Mouse (Mus musculus): ENCODE data around the gene Pdf. TPM values are rescaled to one million over a fixed set of nuclear protein-coding genes. Genes with fewer than 3 reads are reported as not detected.
A peak's percentile ranks its signal among the peaks of the same experiment; 100 is the strongest.

The Pdf gene
- 56.0 and 59.8 TPM in 2 replicates for polyA plus RNA-seq (2015; fragmentation: Nextera tagmentation; extraction: Ambion mirVana)

- peak within 1 kb of the TSS; percentile 85 for H3K4me2 ChIP-seq (replicated peaks; ENCODE audit: low read depth, low read length)
- H3K4me1 ChIP-seq (ENCODE audit: insufficient read depth, low read length) = peaks cover 6% of the 10 kb centered on the region
- H3K4me3 ChIP-seq (ENCODE audit: low read length) = peak within 1 kb of the TSS; percentile 86
- WGBS = under 1% methylated on average over 85 of the region's 87 CpGs
- H3K36me3 ChIP-seq (ENCODE audit: insufficient read depth, low read length) = peaks cover 73% of the 10 kb centered on the region
- H3K9ac ChIP-seq (replicated peaks; ENCODE audit: low read length) = peak within 1 kb of the TSS; percentile 89
- H3K27me3 ChIP-seq (ENCODE audit: insufficient read depth, low read length) = no peaks in the 10 kb centered on the region
- H3K9me3 ChIP-seq (ENCODE audit: low read length) = peaks cover 3% of the 10 kb centered on the region; the same call in 1 of the 2 replicates
- peak; percentile 87 for ATAC-seq (ENCODE audit: low FRiP score, low TSS enrichment)
- peak within 1 kb of the TSS; percentile 93 for H3K27ac ChIP-seq (ENCODE audit: low read length)
These were observed at the start of gene Pdf for GRCm38 (mm10) chr8:107048061-107048941. Gene Pdf, minus strand, starts transcription at chr8:107048614.

- no peaks in the 10 kb centered on the region for H3K9me3 ChIP-seq (ENCODE audit: low read length)
- peak; percentile 95 for ATAC-seq (ENCODE audit: low FRiP score, low TSS enrichment)
- H3K4me1 ChIP-seq (ENCODE audit: insufficient read depth, low read length) = peaks cover 20% of the 10 kb centered on the region; the same call in 1 of the 2 replicates
- no peaks in the 10 kb centered on the region for H3K27me3 ChIP-seq (ENCODE audit: insufficient read depth, low read length)
- H3K4me3 ChIP-seq (ENCODE audit: low read length) = peak within 1 kb of the TSS; percentile 88
- peak within 1 kb of the TSS; percentile 92 for H3K27ac ChIP-seq (ENCODE audit: low read length)
- peaks cover 14% of the 10 kb centered on the region; the same call in 1 of the 2 replicates for H3K36me3 ChIP-seq (ENCODE audit: insufficient read depth, low read length)
- peak within 1 kb of the TSS; percentile 89 for H3K9ac ChIP-seq (replicated peaks; ENCODE audit: low read length)
- 3% methylated on average over 38 of the region's 39 CpGs for WGBS
- H3K4me2 ChIP-seq (replicated peaks; ENCODE audit: low read depth, low read length) = peak within 1 kb of the TSS; percentile 75
These were observed 48.1 kb upstream of the Pdf start, which contains the start of gene Terf2 for GRCm38 (mm10) chr8:107096366-107097036. Gene Terf2, minus strand, starts transcription at chr8:107096547.

GRCm38 (mm10) chr8:107095717-107096365, 47.4 kb upstream of the Pdf start:
- H3K27me3 ChIP-seq (ENCODE audit: insufficient read depth, low read length) = no peaks in the 10 kb centered on the region
- H3K4me2 ChIP-seq (replicated peaks; ENCODE audit: low read depth, low read length) = peak overlapping the region; percentile 75
- no peaks in the 10 kb centered on the region for H3K9me3 ChIP-seq (ENCODE audit: low read length)
- peak overlapping the region; percentile 89 for H3K9ac ChIP-seq (replicated peaks; ENCODE audit: low read length)
- WGBS = under 1% methylated on average over 43 of the region's 53 CpGs
- peak overlapping the region; percentile 88 for H3K4me3 ChIP-seq (ENCODE audit: low read length)
- H3K4me1 ChIP-seq (ENCODE audit: insufficient read depth, low read length) = peaks cover 20% of the 10 kb centered on the region; the same call in 1 of the 2 replicates
- H3K27ac ChIP-seq (ENCODE audit: low read length) = peak overlapping the region; percentile 92
- ATAC-seq (ENCODE audit: low FRiP score, low TSS enrichment) = peak; percentile 88
- peaks cover 20% of the 10 kb centered on the region for H3K36me3 ChIP-seq (ENCODE audit: insufficient read depth, low read length)

GRCm38 (mm10) chr8:107090531-107090930, 42.1 kb upstream of the Pdf start:
- Histone ChIP-seq H3K4me3 (ENCODE audit: low read length) (no peak overlapping the region), H3K4me2 (replicated peaks; ENCODE audit: low read depth, low read length) (no peak overlapping the region), H3K9me3 (ENCODE audit: low read length) (peaks cover 6% of the 10 kb centered on the region; the same call in 1 of the 2 replicates), H3K27ac (ENCODE audit: low read length) (no peak overlapping the region), H3K36me3 (ENCODE audit: insufficient read depth, low read length) (peaks cover 59% of the 10 kb centered on the region), H3K27me3 (ENCODE audit: insufficient read depth, low read length) (no peaks in the 10 kb centered on the region), H3K4me1 (ENCODE audit: insufficient read depth, low read length) (peaks cover 17% of the 10 kb centered on the region; the same call in 1 of the 2 replicates), H3K9ac (replicated peaks; ENCODE audit: low read length) (no peak overlapping the region)
- WGBS = over 99% methylated on average over 7 of the region's 7 CpGs
- no peak for ATAC-seq (ENCODE audit: low FRiP score, low TSS enrichment)

- Histone ChIP-seq H3K4me2 (replicated peaks; ENCODE audit: low read depth, low read length) (no peak overlapping the region), H3K4me1 (ENCODE audit: insufficient read depth, low read length) (no peaks in the 10 kb centered on the region; the same call in 1 of the 2 replicates), H3K4me3 (ENCODE audit: low read length) (no peak overlapping the region), H3K9me3 (ENCODE audit: low read length) (peaks cover 6% of the 10 kb centered on the region; the same call in 1 of the 2 replicates), H3K9ac (replicated peaks; ENCODE audit: low read length) (no peak overlapping the region), H3K27ac (ENCODE audit: low read length) (no peak overlapping the region), H3K36me3 (ENCODE audit: insufficient read depth, low read length) (peaks cover 70% of the 10 kb centered on the region), H3K27me3 (ENCODE audit: insufficient read depth, low read length) (no peaks in the 10 kb centered on the region)
- 95% methylated on average over 5 of the region's 5 CpGs for WGBS
- no peak for ATAC-seq (ENCODE audit: low FRiP score, low TSS enrichment)
These were observed 40.2 kb upstream of the Pdf start for GRCm38 (mm10) chr8:107088526-107089063.

GRCm38 (mm10) chr8:107086018-107086417, 37.6 kb upstream of the Pdf start:
- WGBS = 98% methylated on average over 5 of the region's 5 CpGs

GRCm38 (mm10) chr8:107085358-107085757, 36.9 kb upstream of the Pdf start:
- peaks cover 72% of the 10 kb centered on the region for H3K36me3 ChIP-seq (ENCODE audit: insufficient read depth, low read length)
- no peak for ATAC-seq (ENCODE audit: low FRiP score, low TSS enrichment)
- 97% methylated on average over 17 of the region's 17 CpGs for WGBS

More at GRCm38 (mm10) chr8:107086018-107086417, 37.6 kb upstream of the Pdf start:
- Histone ChIP-seq H3K4me3 (ENCODE audit: low read length) (no peak overlapping the region), H3K4me2 (replicated peaks; ENCODE audit: low read depth, low read length) (no peak overlapping the region), H3K36me3 (ENCODE audit: insufficient read depth, low read length) (peaks cover 72% of the 10 kb centered on the region), H3K27ac (ENCODE audit: low read length) (no peak overlapping the region), H3K4me1 (ENCODE audit: insufficient read depth, low read length) (no peaks in the 10 kb centered on the region), H3K9ac (replicated peaks; ENCODE audit: low read length) (no peak overlapping the region), H3K27me3 (ENCODE audit: insufficient read depth, low read length) (no peaks in the 10 kb centered on the region), H3K9me3 (ENCODE audit: low read length) (peaks cover 6% of the 10 kb centered on the region; the same call in 1 of the 2 replicates)
- ATAC-seq (ENCODE audit: low FRiP score, low TSS enrichment) = no peak

GRCm38 (mm10) chr8:107076239-107076888, 27.9 kb upstream of the Pdf start:
- 88% methylated on average over 7 of the region's 7 CpGs for WGBS
- H3K36me3 ChIP-seq (ENCODE audit: insufficient read depth, low read length) = peaks cover 72% of the 10 kb centered on the region
- H3K4me3 ChIP-seq (ENCODE audit: low read length) = no peak overlapping the region
- ATAC-seq (ENCODE audit: low FRiP score, low TSS enrichment) = no peak
- H3K4me1 ChIP-seq (ENCODE audit: insufficient read depth, low read length) = no peaks in the 10 kb centered on the region
- H3K27ac ChIP-seq (ENCODE audit: low read length) = no peak overlapping the region
- H3K27me3 ChIP-seq (ENCODE audit: insufficient read depth, low read length) = no peaks in the 10 kb centered on the region
- H3K9me3 ChIP-seq (ENCODE audit: low read length) = no peaks in the 10 kb centered on the region
- H3K4me2 ChIP-seq (replicated peaks; ENCODE audit: low read depth, low read length) = no peak overlapping the region
- no peak overlapping the region for H3K9ac ChIP-seq (replicated peaks; ENCODE audit: low read length)

More at GRCm38 (mm10) chr8:107085358-107085757, 36.9 kb upstream of the Pdf start:
- no peak overlapping the region for H3K27ac ChIP-seq (ENCODE audit: low read length)
- H3K9me3 ChIP-seq (ENCODE audit: low read length) = peaks cover 6% of the 10 kb centered on the region; the same call in 1 of the 2 replicates
- no peak overlapping the region for H3K9ac ChIP-seq (replicated peaks; ENCODE audit: low read length)
- no peak overlapping the region for H3K4me2 ChIP-seq (replicated peaks; ENCODE audit: low read depth, low read length)
- no peak overlapping the region for H3K4me3 ChIP-seq (ENCODE audit: low read length)
- no peaks in the 10 kb centered on the region for H3K4me1 ChIP-seq (ENCODE audit: insufficient read depth, low read length)
- H3K27me3 ChIP-seq (ENCODE audit: insufficient read depth, low read length) = no peaks in the 10 kb centered on the region

- no peak for ATAC-seq (ENCODE audit: low FRiP score, low TSS enrichment)
- H3K9me3 ChIP-seq (ENCODE audit: low read length) = no peaks in the 10 kb centered on the region
- no peaks in the 10 kb centered on the region for H3K4me1 ChIP-seq (ENCODE audit: insufficient read depth, low read length)
- peaks cover 70% of the 10 kb centered on the region for H3K36me3 ChIP-seq (ENCODE audit: insufficient read depth, low read length)
- H3K9ac ChIP-seq (replicated peaks; ENCODE audit: low read length) = no peak overlapping the region
- no peak overlapping the region for H3K27ac ChIP-seq (ENCODE audit: low read length)
- H3K27me3 ChIP-seq (ENCODE audit: insufficient read depth, low read length) = no peaks in the 10 kb centered on the region
- no peak overlapping the region for H3K4me2 ChIP-seq (replicated peaks; ENCODE audit: low read depth, low read length)
- WGBS = 92% methylated on average over 1 of the region's 1 CpGs
- H3K4me3 ChIP-seq (ENCODE audit: low read length) = no peak overlapping the region
These were observed 25.7 kb upstream of the Pdf start for GRCm38 (mm10) chr8:107074128-107074527.

Data from kidney, embryonic 16.5 days (tissue).